Mouse (Mus musculus) urinary bladder, adult 2 months (tissue): ENCODE results near the gene Trip6. TPM values are rescaled to one million over a fixed set of nuclear protein-coding genes. Genes with fewer than 3 reads are reported as not detected.

ENCODE experiments used
- DNase-seq: peaks from one replicate; pipeline ENCODE4 v3.0.0; 2022; ENCODE audit warnings: low spot score
- polyA plus RNA-seq: library from polyadenylated mRNA; depleted of rRNA; stranded (reverse); fragments of >200 nt; gene quantifications from 2 replicates; pipeline ENCODE4 v1.2.3, GENCODE M21; 2012

The Trip6 gene
- polyA plus RNA-seq, 1 experiment = 62.8 TPM

DNA sequence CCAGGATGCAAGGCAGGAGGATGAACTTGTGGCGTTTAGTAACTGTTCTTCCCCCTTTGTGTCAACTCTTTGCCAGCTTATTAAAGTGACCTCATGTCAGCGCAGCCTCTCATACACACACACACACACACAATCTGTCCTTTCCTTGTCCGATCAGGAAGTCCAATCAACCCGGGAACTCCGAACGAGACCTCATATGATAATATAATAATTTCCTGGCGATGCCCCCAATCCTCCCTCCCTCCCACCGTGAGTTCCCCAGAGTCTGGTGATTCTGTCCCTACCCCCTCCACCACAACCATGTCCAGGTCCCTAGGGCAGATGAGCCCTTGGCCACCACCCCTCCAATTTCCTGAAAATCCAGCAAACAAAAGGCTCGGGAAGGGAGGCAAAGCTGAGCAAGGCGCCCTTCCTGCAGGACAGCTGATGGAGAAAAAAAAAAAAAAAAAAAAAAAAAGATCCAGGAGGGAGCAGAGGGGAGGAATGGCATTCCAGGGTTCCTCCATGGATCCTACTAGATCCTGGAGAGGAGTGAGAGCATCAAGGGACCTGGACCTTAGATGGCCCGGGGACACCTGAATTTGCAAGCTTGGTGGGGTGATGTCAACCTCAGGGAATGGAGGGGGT lies 24.6 kb upstream of the Trip6 start:
- no peak for DNase-seq

DNA sequence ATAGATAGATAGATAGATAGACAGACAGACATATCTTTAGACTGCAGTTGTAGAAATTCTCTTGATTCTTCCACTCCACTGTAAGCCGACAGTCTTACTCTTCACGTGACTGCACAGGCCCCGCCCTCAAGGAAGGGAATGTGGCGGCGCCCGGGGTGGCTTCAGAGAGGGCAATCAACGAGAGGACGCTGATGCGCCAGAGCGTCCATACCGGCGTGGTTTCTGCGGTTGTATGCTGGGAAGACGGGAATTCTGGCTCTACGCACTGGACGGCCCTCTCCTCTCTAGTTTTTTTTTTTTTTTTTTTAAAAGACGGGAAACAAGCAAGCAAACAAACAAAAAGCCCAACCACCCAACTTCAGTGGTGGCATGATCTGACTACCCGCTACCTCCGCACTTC lies 24.1 kb upstream of the Trip6 start:
- peak; percentile 67 for DNase-seq

DNA sequence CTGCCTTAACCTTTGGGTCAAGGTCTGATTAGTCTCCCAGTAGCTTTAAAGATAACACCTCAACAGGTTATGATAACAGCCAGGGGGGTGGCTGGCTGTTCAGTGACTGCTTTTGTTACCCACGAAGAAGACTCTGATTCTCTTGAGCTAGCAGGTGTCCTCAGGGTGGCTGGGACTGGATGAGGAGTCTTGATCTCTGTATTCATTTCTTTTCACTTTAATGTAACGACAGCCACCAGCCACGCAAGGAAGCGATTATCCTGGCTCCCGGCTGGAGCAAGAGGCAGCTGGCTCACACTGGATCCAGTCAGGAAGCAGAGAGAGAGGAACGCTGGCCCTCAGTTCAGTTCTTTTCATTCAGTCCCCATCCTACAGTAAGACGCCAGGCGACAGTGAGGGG lies 23.0 kb upstream of the Trip6 start:
- DNase-seq = no peak

DNA sequence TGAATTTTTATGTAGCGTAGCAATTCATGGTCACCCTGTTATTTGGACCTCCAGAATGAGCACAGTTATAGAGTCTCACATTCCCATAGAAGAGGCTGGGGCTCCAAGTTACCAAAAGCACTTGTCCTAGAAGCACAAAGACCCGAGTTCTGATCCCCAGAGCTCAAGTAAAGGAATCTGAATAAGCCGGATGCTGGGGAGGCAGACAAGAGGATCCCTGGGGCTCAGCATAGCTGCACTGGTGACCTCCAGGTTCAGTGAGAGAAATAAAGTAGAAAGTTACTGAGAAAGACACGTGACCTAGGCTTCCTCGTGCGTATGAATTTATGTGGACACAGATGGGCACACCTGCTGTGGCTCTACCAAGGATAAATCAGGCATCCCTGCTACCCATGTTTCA lies 20.9 kb upstream of the Trip6 start:
- DNase-seq = no peak

DNA sequence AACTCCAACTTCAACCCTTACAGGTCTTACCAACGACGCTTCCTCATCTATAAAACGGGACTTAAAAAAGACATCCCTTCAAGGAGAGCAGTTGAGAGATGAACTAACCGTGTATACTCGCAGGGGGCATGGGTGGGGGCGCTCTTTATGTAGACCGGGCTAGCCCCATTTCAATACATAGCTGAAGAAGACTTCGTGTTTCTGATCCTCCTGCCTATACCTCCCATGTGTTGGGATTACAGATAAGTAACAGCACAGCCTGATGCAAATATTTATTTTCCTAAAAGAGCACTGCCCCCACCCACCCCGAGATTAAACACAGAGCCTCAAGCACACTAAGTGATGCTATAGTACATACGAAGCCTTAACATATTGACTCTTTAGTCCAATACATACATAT lies 20.1 kb upstream of the Trip6 start:
- no peak for DNase-seq

DNA sequence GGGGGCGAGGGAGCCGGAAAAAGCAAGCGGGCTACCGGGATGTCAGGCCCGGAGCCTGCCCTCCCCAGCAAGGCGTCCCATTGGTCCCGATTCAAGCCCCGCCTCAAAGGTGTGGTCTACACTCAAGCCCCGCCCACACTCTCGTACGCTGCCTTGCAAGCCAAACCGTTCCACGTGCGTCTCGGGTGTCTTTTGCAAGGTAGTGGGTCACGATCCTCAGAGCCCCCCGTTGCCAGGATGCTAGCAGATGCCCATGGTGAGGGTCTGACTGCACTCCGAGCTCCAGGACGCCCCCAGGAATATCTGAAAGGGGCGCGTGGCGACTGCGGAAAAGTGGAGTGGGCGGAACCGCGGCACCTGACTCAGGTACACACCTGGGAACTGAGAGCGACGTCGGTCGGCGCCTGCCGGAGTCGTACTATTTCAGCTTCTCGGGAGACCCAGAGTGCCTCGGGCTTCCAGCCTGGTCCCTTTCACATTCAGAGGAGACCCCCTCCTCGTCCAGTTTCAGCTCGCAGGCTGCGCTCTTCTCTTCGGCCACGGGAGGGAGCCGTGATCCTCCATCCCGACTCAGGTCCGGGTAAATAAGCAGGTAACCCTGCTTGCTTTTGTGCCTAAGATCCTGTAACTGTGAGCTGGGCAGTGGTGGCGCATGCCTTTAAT lies 19.4 kb upstream of the Trip6 start, which contains the start of gene Slc12a9:
TSS of gene Slc12a9 (minus strand) at position 86 of the 663 bp plus-strand sequence.
- DNase-seq = peak; percentile 80

DNA sequence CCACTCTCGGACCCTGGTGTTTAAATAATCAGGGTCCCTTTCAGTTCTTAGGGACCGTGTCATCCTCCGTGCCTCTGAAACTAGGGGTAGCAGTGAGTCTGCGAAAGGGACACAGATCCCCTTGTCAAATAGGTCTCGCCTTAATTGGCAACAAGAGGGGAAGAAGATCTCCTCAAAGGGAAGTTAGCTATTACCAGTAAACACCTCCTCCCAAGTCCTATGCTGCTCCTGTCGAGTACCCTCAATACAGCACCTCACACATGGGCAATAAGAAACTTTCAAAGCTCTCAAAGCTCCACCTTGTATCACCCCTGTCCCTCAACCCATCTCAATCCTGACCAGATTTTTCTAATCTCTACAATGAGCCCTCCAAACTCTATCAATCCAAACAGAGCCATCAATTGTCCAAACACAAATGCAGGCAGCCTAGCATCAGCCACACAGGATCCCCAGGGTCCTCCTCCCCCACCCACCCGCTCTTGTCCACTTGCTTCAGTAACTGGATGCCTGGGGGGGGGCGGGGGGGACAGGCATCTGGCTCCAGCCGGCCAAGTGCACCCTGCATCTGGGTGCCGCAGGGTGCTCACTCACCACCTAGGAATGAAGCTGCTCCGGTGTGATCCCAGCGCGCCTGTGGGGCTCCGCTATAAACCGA lies 18.8 kb upstream of the Trip6 start:
- no peak for DNase-seq

DNA sequence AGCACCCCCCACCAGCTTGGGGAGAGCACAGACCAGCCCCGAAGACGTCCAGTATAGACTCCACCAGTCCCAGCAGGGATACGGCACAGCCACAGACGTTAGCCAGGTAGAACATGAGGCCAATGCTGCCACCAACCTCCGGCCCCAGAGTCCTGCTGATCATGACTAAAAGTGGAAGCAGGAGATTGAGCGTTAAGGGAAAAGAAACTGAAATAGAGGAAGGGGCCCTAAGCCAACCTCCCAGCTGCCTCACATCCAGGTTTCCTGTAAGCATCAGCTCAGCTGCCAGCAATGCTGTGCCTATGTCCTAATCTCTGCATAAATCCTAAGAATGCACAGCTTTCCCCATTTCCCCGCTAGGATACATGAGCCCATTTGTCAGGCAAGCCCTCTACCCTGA lies 16.7 kb upstream of the Trip6 start:
- no peak for DNase-seq

DNA sequence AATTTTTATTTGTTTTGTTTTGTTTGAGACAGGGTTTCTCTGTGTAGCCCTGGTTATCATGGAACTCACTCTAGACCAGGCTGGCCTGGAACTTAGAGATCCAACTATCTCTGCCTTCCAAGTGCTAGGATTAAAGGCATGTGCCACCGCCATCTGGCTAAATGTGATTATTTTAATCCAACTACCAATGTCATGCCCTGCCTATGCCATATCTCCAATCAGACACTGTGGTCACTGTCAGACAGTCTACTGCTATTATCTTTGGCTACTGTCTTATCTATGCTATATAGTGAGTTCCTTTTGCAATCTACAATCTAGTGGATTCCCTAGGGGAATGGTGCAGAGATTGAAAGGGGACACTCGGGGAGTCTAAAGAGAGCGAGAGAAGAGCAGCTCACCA lies 6.8 kb upstream of the Trip6 start:
- no peak for DNase-seq

DNA sequence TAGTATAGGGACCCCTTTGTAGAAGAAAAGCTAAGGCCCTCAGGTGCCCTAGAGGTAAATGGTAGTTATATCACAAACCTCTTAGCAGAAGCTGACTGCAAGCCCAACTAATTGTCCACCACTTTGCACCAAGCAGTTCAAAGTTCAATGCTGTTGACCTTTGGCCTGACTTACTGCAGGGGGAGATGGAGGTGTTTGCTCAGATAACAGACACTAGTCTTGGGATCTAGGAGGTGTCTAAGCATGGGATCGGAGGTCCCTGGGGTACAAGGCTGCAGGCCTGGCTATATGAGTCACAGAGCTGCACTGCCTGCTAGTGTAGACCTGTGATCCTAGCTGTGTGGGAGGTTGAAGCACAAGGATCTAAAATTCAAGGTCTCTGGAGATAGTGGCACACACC lies 4.4 kb upstream of the Trip6 start:
- no peak for DNase-seq

DNA sequence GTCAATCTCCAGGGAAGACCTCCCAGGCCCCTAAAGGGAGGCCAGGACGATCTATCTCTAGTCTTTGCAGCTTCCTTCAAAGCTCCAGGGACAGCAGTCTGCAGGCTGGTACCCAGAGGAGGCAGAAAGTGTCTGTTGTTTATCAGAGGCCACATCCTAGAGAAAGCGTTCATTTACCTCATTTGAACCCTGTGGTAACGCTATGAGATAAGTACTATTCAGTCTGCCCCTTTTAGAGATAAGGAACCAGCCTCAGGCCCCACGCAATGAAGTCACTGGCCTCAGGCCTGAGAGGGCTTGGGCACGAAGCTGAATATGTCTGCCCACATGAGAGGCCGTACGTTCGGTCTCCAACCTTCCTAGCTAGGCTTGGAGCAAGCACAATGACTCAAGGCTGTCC lies 3.2 kb upstream of the Trip6 start:
- DNase-seq = no peak

DNA sequence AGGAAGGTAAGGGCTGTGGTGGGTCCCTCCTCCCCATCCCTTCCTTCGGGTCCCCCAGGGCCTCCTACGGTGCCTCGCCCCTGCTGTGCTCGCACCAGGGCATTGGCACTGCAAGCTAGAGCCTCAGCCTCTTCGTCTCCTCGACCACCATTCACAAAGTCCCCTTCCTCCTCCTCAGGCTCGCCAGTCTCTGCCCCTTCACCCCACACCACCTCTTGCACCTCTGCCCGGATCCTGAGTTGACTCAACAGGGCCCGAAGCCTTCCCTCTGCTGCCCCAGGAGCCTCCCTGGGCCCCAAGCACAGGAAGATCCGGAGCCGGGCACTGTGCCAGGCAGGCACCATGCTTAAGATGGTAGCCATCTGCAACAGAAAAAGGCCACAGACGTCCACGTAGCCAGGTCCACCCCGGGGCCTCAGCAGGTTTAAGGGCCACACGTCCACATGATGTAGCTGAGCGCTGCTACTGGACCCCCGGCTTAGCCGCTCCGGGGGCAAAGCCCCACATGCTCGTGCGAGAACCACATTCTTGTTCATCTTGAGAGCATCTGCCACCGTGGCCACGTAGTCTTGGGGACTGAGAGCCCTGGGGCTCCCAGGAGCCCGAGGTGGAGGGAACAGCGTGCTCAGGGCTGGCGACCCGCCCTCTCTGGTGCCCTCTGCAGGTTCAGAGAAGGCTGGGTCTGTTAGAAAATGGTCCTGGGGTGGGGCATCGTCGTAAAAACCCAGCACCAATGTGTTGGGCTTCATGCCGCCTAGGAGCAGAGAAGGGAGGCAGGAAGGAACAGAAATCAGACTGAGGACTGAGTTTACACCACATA lies 1.1 kb upstream of the Trip6 start:
- DNase-seq = no peak

DNA sequence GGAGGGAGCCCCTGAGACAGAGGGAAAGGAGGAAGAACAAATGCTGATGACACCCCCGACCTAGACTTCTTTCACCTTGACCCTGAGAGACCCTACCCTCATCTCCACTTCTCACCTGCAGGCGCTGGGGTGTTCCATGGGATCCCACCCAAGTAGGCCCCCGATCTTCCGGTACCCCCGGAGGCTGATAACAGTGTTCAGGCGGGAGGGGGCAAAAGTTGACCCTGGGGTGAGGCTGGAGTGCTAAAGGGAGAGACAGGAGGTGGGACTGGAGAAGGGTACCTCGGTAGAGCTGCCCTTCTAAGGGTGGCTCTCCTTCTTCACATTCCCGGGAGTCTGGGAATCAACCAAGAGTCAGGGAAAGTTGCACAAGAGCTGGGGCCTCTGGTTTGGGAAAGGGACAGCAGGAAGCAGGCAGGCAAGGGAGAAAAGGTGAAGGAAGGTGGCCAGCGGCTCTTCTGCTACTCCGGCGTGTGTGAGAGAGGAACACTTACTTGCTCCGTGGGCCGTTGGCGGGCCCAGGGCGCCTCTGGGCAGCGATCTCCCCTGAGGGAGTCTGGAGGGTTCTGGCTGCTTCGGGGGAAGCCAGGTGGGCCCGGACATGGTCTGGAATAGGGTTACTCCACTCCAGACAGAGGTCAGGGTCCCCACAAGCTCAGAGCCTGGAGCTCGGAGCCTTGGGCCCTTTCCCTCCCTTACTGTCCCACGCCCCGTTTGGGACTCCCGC lies 575 bp downstream of the Trip6 start:
- no peak for DNase-seq

DNA sequence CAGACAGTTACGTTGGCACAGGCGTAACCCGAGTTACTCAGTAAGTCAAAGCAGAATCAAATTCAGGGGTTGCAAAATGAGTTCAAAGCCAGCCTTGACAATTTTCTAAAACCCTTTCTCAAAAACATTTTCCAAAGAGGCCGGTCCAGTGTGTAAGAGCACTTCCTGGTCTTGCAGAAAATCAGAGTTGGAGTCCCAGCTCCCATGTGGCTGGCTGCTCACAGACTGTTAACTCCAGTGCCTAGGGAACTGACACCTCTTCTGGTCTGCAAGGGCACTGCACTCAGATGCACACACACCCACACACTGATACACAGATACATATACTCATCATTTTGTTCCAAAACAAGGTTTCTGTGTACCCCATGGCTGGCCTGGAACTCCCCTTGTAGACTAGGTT lies 5.8 kb downstream of the Trip6 start:
- DNase-seq = no peak

DNA sequence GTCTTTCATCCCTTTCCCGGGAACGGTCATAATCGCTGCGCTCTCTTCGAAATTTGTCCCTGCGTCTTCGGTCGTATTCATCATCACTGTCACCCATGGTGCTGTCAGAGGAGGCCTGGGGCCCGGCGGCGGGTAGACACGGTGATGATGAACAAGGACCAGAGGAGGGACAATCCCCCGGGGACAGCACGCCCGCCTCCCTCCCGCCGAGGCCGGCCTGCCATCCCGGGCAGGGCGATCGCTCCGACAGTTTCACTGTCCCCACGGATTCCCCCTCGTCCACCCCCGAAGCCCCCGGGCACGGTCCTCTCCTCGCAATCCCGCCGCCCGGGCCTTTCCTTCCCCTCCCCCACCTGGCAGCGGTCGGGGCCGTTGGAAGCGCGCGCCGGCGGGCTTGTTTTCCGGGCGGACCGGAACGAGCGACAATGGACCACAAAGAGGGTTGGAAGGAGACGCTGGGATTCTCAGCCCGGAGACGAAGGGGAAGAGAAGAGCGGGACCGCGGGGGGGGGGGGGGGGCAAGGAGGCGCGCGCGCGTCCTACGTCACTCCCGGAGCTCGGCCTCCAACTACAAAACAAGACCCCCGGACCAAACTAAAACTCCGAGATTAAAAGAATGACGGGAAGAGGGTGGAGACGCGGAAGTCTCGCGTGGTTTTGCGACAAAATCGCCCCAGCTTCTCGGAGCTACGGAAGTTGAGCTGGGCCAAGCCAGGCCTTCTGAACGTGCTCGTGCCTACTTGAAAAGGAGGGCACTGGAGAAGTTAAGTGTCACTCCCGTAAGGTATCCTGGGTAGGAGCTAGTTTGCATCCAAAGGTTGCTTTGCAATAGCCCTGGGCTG lies 6.9 kb downstream of the Trip6 start, which contains the start of gene Srrt:
TSS of gene Srrt (minus strand) at position 604 of the 842 bp plus-strand sequence.
- peak; percentile 75 for DNase-seq

DNA sequence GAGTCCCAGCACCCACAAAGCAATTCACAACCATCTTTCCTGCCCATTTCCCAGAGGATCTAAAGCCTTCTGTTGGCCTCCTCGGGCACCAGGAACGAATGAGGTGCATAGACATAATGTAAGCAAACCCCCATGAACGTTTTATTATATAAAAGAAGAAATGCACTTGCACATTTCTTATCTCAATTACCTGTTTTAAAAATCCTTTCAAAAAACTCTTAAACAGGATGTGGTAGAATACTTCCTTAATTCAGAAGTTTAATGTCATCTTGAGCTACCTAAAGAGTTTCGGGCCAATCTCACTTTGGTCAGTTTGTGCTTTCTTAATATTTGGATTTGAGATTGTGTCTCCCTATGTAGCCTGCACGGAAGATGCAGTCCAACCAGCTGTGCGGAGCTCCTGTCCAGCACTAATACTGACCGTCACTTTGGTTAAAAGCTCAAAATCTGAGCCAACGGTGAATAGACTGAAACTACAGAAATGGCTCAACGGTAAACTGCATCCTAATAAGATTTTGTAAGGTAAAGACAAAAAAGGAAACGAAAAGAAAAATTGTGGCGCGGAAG lies 7.7 kb downstream of the Trip6 start:
- no peak for DNase-seq

DNA sequence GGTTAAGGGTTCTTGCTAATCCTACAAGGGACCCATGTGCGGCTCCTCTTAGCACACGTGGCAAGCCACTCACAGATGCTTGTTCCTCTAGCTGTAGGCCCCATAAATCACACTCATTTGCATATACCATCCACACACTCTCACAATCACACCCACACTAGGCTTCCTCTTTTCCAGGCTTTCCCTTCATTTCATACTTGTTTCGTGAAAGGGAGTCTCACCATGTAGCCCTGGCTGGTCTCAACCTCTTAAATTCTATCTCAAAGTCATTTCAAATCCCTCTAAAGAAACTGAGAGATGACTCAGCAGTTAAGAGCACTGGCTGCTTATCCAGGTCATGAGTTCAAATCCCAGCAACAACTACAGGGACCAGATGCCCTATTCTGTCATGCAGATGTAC lies 8.4 kb downstream of the Trip6 start:
- no peak for DNase-seq

DNA sequence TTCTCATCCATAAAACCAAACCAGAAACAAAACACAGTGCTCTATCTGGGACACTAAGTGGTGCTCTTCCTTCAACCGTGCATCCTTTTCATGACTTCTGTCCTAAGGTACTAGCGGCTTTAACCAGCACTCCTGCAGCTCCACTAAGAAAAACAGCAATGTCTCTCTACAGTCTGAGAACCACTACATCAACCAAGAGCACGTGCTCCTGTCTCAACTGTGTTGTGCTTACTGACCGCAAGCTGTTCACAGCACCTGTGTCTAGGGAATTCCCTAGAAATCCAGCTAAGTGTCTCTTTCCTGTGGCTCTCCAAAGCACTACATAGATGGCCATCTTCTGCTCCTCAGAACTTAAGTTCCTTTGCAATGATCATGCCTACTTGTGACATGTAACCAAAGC lies 9.4 kb downstream of the Trip6 start:
- DNase-seq = no peak

DNA sequence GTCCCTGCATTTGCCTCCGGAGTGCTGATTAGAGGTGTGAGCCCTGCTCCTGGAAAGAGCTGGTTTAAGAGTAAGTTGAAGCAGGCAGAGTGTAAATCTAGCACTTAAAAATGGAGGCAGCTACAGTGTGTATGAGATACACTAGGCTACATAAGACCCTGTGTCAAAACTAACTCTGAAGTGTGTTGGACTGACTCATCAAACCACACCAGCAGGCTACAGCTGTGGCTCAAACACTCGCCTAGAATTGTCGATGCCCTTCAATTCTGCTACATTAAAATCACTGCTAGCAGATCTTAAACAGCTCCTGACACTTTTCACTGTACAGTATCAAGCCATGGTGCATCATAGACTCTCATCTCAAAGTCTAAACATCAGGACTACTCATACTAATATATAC lies 10.0 kb downstream of the Trip6 start:
- no peak for DNase-seq

DNA sequence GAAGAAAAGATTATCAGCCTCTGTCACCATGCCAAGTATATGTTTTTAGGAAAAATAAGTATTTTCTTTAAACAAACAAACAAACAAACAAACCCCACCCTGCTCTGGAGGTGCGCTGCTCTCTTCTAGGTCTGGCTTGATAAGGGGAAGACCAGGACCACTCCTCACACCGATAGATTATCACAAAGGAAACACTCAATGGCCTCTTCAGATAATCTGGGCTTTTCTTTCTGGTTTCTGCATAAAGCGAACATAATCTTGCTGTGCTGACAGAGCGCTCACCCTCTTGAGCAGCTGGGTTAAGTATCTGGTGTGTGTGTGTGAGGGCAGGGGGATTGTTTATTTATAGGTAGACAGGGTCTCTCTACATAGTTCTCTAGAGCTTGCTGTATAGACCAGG lies 10.6 kb downstream of the Trip6 start:
- no peak for DNase-seq
